Mouse (Mus musculus) mature B cell (primary cell): ENCODE data around the gene Tnrc6b.
"Not testable (repeated sequence)": the region's sequence is repeated elsewhere in the genome, so short reads cannot be mapped to it uniquely, and the experiment has no call there.

ENCODE experiments used
- in situ Hi-C: fragments of 300-500 bp; cut with MboI; formaldehyde crosslinking; loops from 2 replicates; pipeline ENCODE4 v1.14.3; 2019

Gene Tnrc6b

DNA sequence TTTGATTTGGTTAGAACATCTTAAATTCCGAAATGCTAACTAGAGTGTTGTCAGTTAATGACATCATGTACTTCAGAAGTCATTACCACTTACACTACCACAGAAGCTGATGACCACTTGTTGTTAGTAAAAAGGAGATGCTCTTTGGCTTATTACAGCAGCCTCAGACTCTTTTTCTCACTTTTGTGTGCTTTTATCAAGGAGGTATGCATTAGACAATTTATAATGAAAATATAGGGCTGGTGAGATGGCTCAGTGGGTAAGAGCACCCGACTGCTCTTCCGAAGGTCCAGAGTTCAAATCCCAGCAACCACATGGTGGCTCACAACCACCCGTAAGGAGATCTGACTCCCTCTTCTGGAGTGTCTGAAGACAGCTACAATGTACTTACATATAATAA, 24.6 kb downstream of the Tnrc6b start:
- in situ Hi-C loops: not testable (repeated sequence)

GRCm38 (mm10) chr15:80736553-80736952, 25.4 kb downstream of the Tnrc6b start:
- in situ Hi-C loops: no loop called here

DNA sequence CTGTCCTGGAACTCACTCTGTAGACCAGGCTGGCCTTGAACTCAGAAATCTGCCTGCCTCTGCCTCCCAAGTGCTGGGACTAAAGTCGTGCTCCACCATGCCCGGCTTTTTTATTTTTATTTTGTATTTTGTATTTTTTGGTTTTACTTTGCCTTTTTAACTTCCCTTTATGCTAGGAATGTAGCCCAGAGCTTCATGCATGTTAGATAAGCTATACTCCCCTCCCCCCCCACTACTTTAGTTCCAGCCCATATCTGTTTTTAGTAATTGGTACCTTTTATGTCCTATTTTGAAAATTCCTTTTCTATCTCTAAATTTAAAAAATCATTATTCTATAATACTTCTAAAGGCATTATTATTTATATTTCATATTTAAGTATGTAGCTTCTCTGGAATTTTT, 27.1 kb downstream of the Tnrc6b start:
- in situ Hi-C loops: no loop called here

- in situ Hi-C loops: no loop called here
These were observed 28.9 kb downstream of the Tnrc6b start for GRCm38 (mm10) chr15:80739972-80740371.

GRCm38 (mm10) chr15:80741836-80742235, 30.7 kb downstream of the Tnrc6b start:
- in situ Hi-C loops: no loop called here

- in situ Hi-C loops: no loop called here
These were observed 31.9 kb downstream of the Tnrc6b start for GRCm38 (mm10) chr15:80742991-80743474.

DNA sequence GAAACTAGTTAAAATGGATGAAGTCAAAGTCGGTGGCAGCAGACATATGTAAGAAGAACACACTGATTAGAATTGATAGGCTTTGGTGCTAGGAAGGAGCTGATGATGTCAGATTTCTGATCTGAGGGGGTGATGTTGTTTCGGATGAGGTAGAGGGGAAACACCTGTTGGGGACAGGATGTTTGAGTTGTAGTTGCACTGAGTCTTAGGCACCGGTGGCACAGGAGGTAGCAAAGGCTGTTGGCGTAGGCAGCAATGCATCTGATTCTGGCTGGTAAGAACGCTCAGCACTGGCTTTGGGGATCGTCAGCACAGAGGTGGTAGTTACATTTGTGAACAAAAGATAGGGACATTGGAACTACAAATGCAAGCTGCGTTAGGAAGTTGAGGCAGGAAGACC, 32.5 kb downstream of the Tnrc6b start:
- in situ Hi-C loops: no loop called here

DNA sequence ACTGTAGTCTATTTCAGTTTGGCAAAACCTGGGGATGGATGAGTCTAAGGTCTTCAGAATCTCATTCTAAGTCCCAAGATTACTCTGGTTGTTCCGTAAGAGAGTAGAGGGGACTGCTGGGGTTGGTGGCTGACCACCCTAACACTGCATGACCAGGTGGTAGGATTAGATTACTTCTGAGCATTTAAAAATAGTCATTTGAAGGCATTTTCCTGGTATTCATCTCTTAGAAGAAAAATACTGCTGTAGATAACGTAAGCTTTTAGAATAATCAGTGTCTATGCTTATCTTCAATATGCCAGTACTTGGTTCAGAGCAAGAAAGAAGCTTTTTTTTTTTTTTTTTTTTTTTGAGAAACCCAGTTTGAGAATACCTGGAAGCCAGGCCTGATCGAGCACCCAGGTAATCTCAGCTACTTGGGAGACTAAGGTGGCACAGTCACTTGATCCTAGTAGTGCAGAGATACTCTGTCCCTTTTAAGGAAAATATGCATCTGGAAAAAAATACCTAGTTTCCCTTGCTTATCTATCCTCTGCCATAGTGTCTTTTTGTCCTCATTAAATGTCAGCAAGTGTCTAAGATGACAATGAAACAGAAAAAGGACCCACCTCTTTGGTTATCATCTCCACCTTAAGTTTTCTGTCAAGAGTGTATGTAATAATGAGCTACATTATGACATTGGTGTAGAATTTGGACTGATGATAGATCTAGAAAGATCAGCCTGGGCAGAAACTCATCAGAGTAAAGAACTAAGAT, 33.7 kb downstream of the Tnrc6b start:
- in situ Hi-C loops: no loop called here

DNA sequence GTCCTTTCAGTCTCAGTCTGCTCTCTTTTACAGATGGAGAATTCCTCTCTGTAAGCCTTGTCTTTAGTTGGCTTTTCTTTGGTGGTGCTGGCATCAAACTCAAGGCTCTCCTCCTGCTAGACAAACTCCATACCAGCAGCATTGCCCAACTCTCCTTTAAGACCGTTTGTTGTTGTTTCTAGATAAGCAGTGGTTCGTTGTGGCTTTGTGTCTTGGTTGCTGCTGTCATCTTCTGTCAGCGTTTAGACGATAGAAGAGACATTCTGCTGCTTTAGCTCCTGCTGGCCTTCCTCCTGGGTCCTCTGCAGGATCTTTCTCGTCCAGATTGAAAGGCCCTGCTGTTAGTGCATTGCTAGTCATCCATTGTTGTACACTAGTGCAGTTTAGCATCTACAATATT, 37.9 kb downstream of the Tnrc6b start:
- in situ Hi-C loops: no loop called here

GRCm38 (mm10) chr15:80753351-80753750, 42.2 kb downstream of the Tnrc6b start:
- in situ Hi-C loops: no loop called here

DNA sequence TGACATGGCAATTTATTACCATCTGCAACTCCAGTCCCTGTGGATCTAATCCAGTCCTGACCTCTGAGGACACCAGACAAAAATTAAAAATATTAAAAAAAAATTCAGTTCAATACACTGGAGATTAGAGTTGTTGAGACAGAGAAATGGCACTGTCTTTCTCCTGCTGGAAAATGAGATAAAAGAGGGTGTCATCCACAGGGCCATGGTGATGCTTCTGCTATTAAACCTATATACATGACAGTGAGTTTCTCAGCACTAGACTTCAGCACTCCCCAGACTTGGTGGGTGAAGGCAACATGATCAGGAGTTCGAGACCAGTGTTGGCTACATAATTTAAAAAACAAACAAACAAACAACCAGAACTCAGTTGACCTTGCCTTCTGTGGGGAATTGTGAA, 43.0 kb downstream of the Tnrc6b start:
- in situ Hi-C loops: no loop called here

DNA sequence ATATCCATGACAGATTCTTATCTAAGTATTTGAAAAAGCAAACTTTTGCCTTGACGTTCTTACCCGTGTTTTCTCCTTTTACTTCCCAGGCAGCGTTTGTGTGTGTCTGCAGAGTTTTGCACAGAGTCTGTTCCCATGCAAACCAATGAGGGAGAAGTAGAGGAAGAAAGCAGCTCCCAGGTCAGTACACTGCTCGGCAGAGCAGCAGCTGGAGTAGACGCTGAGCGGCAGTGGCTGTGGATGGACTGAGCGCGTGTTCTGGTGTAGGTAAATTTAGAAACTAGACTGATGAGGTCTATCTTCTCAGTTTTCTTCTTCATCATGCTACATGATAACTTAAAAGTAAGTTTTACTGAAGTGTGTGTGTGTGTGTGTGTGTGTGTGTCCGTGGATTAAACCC, 48.3 kb downstream of the Tnrc6b start:
- in situ Hi-C loops: no loop called here

- in situ Hi-C loops: no loop called here
These were observed 49.4 kb downstream of the Tnrc6b start for GRCm38 (mm10) chr15:80760504-80760903.

DNA sequence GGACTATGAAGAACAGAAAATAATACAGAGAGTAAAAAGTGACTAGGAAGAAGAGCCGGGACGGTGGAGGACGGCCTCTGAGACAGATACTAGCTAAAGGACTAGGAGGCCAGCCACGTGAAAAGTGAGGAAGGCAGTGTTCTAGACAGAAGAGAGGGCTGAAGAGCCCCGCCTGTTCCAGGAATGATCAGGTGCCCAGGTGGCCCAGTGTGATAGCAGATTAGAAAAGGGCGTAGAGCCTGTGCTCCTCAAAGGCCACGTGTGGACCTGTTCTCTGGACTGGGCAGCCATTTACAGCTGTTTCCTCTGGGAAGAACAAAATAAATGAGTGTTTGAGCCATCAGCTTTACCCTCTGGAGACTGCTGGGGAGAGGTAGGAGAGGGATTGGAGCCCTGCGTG, 49.8 kb downstream of the Tnrc6b start:
- in situ Hi-C loops: no loop called here

- in situ Hi-C loops: no loop called here
These were observed 51.5 kb downstream of the Tnrc6b start for GRCm38 (mm10) chr15:80762621-80763020.

GRCm38 (mm10) chr15:80764666-80765065, 53.6 kb downstream of the Tnrc6b start:
- in situ Hi-C loops: no loop called here

- in situ Hi-C loops: no loop called here
These were observed 54.3 kb downstream of the Tnrc6b start for GRCm38 (mm10) chr15:80765381-80765780.

- in situ Hi-C loops: no loop called here
These were observed 57.1 kb downstream of the Tnrc6b start for GRCm38 (mm10) chr15:80768216-80768615.

- in situ Hi-C loops: no loop called here
These were observed 60.9 kb downstream of the Tnrc6b start for GRCm38 (mm10) chr15:80771926-80772441.

DNA sequence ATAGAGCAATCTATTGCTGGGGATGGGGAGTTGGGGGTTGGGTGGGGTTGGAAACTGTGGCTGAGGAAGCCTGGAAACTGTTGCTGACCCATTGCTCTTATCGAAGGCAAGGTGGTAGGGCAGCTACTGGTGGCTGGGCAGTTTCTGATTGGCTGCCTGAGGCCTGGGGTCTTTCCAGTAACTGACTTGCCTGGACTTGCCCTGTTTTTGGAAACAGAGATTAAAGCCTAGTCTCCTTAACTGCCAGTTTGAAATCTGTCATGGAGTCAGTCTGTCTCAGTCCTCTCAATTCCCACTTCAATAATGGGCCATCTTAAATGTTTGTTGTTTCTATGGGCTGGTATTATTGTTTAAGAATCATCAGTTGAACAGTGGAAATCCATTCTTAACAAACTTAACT, 63.6 kb downstream of the Tnrc6b start:
- in situ Hi-C loops: no loop called here

GRCm38 (mm10) chr15:80779006-80779405, 67.9 kb downstream of the Tnrc6b start:
- in situ Hi-C loops: no loop called here

- in situ Hi-C loops: no loop called here
These were observed 69.1 kb downstream of the Tnrc6b start for GRCm38 (mm10) chr15:80780154-80780751.

DNA sequence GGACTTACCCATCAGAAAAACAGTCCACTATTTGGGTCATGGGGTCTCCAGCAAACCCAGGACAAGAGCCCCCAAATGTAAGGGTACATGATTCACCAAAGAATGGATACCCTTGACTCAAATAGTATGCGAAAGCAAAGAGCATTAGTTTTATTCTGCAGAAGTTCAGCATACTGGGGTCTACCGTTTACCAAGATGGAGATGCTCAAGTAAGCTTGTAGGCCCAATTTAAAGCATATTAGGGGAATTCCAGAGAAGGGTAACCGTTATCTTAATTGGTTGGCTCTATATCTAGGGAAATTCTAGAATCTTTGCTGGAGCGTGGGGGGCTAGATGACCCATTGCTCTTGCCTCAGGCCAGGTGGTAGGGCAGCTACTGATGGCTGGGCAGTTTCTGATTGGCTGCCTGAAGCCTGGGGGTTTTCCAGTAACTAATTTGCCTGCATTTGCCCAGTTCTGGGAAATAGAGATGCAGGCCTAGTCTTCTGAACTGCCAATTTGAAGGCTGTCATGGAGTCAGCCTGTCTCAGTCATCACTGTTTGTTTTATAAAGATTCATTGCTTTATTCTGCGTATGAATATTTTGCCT, 70.2 kb downstream of the Tnrc6b start:
- in situ Hi-C loops: no loop called here
